Mouse (Mus musculus) retina, postnatal 7 days (tissue): Measurements from ENCODE around the gene Pla2g1b.
A peak's percentile ranks its signal among the peaks of the same experiment; 100 is the strongest.
"Not testable (repeated sequence)": the region's sequence is repeated elsewhere in the genome, so short reads cannot be mapped to it uniquely, and the experiment has no call there.

Experiments used
- DNase-seq: peaks from one replicate; pipeline ENCODE4 v3.0.0-alpha.2; 2012; ENCODE audit warnings: low read depth, low spot score

Pla2g1b gene

DNA sequence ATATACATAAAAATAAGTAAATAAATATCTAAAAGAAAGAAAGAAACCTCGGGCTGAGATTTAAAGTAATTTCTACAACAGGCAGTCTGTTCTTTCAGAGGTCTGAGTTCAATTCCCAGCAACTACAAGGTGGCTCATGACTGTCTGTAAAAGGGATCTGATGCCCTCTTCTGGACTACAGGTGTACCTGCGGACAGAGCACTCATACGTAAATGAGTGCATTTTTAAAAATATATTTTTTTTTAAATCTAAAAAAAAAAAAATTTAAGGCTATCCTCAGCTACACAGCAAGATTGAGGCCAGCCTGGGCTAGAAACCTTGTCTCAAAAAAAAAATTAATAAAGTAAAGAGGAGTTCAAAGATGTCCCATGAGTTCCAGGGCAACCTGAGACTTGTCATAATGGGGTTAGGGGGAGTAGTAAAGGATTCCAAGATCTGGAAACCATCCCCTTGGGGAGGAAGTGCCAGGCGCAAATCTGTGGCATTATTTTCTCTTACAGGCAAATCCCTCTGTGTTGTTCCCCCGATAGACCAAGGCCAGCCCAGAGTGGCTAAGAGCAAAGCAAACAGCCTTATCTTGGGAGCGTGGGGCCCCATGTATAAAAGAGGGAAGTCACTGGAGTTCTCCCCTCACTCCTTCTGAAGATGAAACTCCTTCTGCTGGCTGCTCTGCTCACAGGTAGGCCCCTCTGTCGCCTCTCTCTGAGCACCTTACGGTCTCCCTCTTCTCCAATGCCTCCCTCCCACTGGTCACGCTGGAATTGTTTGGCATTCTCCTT is at the start of gene Pla2g1b:
TSS of gene Pla2g1b (plus strand) at position 621 of the 779 bp plus-strand sequence.
- no peak for DNase-seq

DNA sequence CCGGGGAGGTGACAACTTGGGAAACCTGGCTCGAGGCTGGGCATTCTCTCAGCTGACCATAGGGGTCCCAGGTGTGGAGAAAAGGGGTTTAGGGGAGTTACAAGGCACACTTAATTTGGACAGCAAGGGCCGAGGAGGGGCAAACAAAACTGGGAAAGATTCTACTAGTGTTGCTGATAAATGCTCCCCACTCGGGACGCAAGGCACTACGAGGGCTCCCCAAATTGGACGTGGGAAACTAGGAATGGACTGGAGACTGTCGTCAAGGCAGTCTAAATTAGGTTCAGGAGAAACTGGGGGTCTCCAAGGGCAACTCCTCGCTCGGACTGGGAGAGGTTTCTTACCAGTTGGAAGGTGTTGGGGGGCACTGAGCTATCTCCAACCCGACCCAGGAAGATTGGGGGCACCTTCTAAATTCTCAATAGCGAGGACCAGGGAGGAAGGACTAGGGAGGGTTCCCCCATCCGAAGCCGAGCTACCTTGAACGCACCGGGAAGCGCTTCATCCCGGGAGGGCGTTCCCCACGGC is 37.2 kb upstream of the Pla2g1b start:
- no peak for DNase-seq

DNA sequence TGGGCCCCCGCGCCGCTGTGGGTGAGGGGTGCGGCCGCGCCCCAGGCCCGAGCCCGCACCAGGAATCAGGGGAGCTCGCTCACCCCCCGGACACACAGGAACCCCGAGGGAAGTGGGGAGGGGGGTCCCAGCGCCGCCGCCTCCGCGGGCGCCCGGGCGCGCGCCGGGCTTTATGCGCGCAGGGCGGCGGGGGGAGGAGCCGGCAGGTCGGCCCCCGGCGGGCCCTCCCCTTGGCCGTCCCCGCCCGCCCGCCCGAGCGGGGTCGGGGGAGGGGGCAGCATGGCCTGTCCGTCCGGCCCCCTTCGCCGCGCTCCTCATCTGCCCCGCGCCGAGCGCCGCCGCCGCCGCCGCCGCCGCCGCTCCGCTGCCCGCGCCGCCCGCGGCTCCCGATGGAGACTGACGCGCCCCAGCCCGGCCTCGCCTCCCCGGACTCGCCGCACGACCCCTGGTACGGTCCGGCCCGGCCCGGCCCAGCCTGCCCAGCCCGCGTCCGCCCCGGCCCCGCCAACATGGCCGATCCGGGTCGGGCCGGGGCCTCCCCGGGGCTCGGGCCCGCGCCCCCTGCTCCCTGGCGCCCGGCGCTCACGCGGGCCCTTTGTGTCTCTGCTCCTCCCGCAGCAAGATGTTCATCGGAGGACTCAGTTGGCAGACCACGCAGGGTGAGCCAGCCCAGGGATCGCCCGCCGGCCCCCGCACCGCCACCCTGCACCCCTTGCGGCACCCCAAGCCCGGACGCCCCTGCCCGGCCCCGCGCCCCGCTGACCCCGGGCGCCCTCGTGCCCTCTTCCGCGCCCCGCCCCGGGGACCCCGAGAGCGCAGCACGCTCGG is 36.5 kb upstream of the Pla2g1b start, which contains the start of gene Msi1:
TSS of gene Msi1 (plus strand) at position 241 of the 828 bp plus-strand sequence.
- no peak for DNase-seq

DNA sequence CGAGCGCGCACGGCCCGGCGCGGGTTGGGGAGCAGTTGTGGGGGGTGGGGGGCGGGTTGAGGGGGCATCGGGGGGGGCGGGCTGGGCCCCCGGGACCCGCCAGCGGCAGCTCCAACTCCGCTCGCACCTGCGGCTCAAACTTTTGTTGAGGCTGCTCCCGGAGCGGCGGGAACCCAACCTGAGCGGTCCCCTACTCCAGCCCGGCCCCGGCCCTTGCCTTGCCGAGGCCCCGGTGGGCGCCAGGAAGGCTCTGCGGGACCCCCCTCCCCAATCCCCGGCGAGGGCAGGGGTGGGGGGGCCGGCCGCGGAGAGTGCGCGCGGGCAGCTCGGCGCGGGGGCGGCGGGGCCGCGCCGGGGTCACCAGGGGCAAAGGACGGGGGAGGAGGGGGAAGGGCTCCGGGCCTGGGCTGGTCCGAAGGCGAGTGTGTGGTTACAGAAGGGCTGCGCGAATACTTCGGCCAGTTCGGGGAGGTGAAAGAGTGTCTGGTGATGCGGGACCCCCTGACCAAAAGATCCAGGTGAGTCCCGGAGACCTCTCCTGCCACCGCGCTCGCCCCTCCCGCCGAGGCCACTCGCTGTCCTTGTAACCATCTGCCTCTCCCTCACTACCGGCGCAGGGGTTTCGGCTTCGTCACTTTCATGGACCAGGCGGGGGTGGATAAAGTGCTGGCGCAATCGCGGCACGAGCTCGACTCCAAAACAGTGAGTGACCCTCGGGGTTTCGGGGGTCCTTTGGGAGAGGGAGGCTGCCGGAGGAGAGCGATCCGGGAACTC is 35.7 kb upstream of the Pla2g1b start:
- no peak for DNase-seq

- no peak for DNase-seq
Measured at GRCm38 (mm10) chr5:115431061-115431897, 34.8 kb upstream of the Pla2g1b start.

- DNase-seq: no peak
Measured at GRCm38 (mm10) chr5:115431898-115432259, 34.2 kb upstream of the Pla2g1b start.

DNA sequence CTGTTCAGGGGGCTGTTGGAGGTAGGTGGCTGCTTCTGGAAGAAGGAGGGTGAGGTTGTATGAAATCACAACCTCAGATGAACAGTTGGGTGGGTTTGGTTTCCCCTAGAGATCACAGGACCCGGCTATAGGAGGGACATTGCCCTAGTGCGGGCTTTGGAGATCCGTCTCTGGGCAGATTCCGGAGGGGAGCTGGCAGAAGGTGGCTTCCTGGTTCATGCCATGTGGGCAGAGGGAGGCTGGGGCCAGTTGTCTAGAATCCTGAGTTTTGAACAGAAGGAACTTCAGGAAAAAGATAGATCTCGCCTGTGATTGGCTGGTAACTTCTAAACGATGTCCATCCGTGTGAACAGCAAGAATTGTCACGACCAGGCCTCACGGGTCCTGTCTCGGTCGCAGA is 33.7 kb upstream of the Pla2g1b start:
- DNase-seq: no peak

DNA sequence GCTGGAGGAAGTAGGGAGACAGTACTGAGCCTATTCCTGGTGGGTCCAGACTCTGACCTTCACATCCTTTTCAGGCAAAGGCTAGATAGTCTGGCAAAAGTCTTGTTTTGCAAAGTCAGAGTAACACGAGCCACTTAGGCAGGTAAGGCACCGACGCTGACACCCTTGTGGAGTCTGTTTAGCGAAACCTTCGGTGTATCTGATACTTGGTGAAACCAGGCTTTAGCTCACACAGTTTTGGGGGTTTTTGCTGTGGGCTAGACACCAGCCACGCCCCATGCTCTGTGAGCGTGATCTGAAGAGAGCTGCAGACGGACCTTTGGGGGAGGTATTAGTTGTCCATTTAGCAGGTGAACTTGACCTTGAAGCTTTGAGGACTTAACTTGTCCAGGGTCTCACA is 32.9 kb upstream of the Pla2g1b start:
- DNase-seq: no peak

DNA sequence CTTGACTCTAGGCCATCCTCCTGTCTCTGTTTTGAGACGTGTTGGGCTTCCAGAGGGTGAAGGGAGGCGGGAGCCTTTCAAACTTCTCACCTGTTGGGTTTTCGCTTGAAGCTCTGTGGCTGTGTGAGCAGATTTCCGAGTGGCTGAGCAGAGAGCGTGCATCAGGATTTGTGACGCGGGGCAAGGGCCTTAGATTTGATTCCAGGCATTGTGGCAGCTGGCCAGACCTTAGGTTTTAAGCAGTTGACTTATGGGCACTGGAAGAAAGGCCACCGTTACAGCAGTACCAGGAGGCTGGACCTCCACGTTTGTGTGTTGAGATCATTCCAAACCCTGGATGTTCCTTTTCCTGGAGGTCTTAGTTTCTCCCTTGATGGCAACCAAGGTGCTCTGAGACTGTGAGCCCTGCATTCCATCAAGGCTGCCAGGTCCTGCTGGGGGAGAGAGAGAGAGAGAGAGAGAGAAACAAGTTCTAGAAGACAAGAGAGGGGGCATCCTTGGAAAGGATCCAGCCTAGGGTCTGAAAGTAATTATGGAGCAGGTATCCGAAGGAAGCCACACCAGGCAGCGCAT is 31.7 kb upstream of the Pla2g1b start:
- no peak for DNase-seq

GRCm38 (mm10) chr5:115434853-115435754 is 31.0 kb upstream of the Pla2g1b start:
- DNase-seq: no peak

DNA sequence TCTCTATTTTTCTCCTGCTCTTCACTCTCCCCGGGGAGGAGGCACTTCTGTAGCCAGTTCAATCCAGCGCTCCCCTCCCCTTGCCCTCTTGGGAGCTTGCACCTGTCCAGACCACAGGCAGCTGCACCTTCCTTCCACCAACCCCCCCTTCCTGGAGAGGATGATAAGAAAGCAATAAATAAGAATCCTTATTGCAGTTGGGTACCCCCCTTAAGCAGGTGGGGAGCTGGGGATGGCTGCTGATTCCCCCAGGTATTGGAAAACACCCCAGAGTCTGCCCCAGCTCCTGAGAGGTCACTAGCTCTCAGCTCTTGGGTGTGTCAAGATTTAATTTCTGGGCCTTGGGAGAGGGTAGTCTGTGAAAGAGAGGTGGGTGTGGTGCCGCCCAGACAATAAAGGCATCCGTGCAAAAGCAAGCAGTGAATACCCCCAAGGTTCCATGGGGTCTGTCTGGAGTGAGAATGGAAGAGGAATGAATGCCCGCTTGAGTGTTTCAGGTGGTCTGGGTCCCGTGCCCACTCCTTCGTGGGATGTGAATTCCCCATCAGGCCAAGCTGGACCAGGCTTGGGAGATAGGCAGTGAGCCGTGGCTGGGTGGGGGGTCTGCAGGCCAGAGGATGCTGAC is 30.2 kb upstream of the Pla2g1b start:
- DNase-seq: no peak

GRCm38 (mm10) chr5:115436421-115437124 is 29.5 kb upstream of the Pla2g1b start:
- peak; percentile 96 for DNase-seq

DNA sequence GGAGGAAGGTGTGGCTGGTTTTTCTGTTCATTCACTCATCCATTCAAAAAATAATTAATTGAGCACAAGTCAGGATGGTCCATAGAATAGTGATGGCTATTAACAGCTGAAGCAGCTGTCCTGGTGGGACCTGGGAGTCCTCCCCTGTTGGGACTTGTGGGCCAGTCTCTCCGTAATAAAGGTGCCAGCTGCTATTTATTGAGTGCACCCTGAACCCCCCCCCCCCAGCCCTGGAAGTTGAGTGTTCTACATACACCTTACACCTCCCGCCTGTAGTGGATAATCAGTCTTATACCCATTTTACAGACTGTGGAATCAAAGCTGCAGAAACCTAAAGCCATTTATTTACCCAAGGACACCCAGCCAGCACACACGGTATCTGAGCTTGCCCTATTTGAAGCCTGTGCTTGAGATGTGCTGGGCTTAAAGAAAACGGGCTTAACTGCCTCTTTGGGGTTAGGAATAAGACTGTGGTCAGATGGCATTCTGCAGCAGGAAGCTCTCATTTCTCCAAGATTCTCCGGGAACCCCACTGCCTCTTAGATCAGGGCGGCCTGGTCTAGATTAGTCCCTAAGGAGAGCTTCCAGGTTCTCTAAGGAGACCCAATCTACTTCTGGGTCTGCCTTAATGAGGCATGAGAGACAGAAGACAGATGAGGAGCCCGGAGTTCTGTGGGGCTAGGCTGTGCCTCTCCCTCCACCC is 28.7 kb upstream of the Pla2g1b start:
- no peak for DNase-seq

GRCm38 (mm10) chr5:115437945-115438315 is 28.1 kb upstream of the Pla2g1b start:
- no peak for DNase-seq

- DNase-seq: no peak
Measured at GRCm38 (mm10) chr5:115438667-115439066, 27.4 kb upstream of the Pla2g1b start.

DNA sequence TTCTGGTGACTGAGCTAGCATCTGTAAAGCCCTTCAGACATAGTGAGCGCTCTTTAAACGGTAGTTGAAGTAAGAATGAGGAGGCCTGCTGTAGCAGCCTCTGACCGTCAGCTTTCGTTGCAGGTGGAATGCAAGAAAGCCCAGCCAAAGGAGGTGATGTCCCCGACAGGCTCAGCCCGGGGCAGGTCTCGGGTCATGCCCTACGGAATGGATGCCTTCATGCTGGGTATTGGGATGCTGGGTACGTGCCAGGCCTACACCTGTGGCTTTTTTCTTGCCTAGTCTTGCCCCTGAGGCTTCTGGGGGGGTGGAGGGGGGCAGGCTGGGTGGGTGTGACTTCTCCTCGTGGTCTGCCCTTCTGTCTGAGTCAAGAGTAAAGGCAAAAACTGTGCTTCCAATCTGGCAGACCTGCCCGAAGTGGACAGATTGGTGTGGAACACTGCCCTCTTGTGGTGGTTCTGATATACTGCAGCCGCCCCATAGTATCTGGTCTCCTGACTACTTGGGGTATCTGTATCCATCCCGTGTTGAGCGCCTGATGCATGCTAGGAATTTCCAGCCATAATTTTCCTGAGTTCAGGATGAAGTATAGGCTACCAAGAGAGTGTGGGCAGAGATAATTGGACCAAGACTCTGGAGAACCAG is 24.7 kb upstream of the Pla2g1b start:
- peak; percentile 75 for DNase-seq

DNA sequence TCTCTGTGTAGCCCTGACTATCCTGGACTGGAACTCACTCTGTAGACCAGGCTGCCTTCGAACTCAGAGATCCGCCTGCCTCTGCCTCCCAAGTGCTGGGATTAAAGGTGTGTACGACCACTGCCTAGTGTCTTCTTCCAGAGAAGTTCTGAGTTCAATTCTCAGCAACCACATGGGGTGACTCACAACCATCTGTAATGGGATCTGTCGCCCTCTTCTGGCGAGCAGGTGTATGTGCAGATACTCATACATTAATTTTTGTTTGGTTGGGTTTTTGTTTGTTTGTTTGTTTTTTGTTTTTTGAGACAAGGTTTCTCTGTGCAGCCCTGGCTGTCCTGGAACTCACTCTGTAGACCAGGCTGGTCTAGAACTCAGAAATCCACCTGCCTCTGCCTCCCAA is 23.4 kb upstream of the Pla2g1b start:
- DNase-seq: not testable (repeated sequence)
